Comparison of ENCODE assay signal across 10 mouse cellular contexts in the genomic region with DNA sequence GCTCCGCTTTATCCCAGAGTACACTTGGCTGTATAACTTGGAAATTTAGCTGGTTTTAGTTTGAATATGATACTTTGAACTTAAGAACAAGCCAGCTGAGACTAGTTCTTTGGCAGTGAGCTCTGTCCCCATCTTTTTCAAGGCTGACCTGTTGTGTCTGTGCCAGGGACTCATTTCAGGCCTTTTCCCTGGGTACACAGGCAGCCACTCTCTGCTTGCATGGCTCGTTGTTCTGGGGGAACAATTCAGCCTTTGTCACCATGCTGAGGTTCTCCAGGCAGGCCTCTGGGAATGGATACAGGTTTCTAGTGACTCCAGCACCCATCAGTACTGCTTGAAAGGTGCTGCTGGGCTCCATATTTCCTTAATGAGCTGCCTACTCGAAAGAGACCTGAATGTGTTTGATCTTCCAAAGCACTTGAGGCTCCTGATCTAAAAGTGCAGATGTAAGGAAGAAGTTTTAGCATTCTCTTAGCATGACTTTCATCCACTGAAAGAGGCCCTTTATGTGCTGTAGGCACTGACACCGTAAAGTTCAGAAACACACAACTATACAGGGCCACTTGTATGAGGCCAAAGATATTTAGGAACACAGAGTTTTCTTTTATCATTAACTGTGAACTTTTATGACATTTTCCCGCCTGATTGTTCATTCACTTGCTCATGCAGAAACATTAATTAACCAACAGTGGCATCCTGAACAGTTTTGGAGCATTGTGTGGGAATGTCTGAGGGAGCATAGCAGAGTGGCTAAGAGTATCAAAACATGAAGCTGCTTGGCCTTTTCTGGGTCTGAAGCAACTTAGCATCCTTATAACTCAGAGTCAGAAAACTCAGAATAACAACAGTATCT.
DNase-seq lines count a peak whose midpoint lies in the region; ATAC-seq and TF ChIP-seq lines count a peak whose summit lies in the region.
"Had no signal": no experiment of that assay in that cellular context is flagged by ENCODE, and none has a peak within 500 bp of the region (broad histone marks: within the 10 kb centered on the region; RNA-seq: fewer than 3 reads in every experiment).

No protein-coding gene starts in this region.

- no peak for ATAC-seq in hindbrain, embryonic 12.5 days (ENCODE audit: low FRiP score)
- no peak for ATAC-seq in neural tube, embryonic 15.5 days (ENCODE audit: low FRiP score)

- H3K9ac ChIP-seq in hindbrain, embryonic 12.5 days = no peak overlapping the region
- no peak overlapping the region for H3K9ac ChIP-seq in neural tube, embryonic 15.5 days (replicated peaks)
- H3K9ac ChIP-seq: embryonic facial prominence, embryonic 12.5 days had no signal

- no peaks in the 10 kb centered on the region for H3K36me3 ChIP-seq in hindbrain, embryonic 10.5 days
- H3K36me3 ChIP-seq in hindbrain, embryonic 12.5 days = no peaks in the 10 kb centered on the region
- no peaks in the 10 kb centered on the region for H3K36me3 ChIP-seq in neural tube, embryonic 15.5 days
- H3K36me3 ChIP-seq: embryonic facial prominence, embryonic 12.5 days; G1E had no signal

- intact Hi-C loops in left cerebral cortex, postnatal 36 days (cut with DNase I) = loop anchor here (5.0 kb wide), 1 partner anchor 75 kb away; no protein-coding TSS in a partner anchor

- 74% methylated on average over 5 of the region's 5 CpGs for WGBS in hindbrain, embryonic 10.5 days
- 68% methylated on average over 5 of the region's 5 CpGs for WGBS in hindbrain, embryonic 12.5 days
- WGBS in neural tube, embryonic 15.5 days = 60% methylated on average over 5 of the region's 5 CpGs

- no peak for TF ChIP-seq POLR2A in brain, embryonic 14.5 days (IDR thresholded peaks at IDR 0.05; ENCODE audit: borderline replicate concordance, extremely low read depth, insufficient read depth, insufficient read length, poor library complexity, severe bottlenecking)

- no peaks in the 10 kb centered on the region for H3K9me3 ChIP-seq in hindbrain, embryonic 10.5 days
- H3K9me3 ChIP-seq in hindbrain, embryonic 12.5 days (replicated peaks) = no peaks in the 10 kb centered on the region
- H3K9me3 ChIP-seq in neural tube, embryonic 15.5 days (replicated peaks) = no peaks in the 10 kb centered on the region
- H3K9me3 ChIP-seq: embryonic facial prominence, embryonic 12.5 days; G1E had no signal

- no peak overlapping the region for H3K4me3 ChIP-seq in hindbrain, embryonic 10.5 days
- H3K4me3 ChIP-seq in hindbrain, embryonic 12.5 days = no peak overlapping the region
- no peak overlapping the region for H3K4me3 ChIP-seq in neural tube, embryonic 15.5 days (replicated peaks)
- H3K4me3 ChIP-seq: embryonic facial prominence, embryonic 12.5 days had no signal

- no peaks in the 10 kb centered on the region for H3K4me1 ChIP-seq in hindbrain, embryonic 10.5 days (replicated peaks)
- no peaks in the 10 kb centered on the region for H3K4me1 ChIP-seq in hindbrain, embryonic 12.5 days
- no peaks in the 10 kb centered on the region for H3K4me1 ChIP-seq in neural tube, embryonic 15.5 days
- H3K4me1 ChIP-seq: embryonic facial prominence, embryonic 12.5 days had no signal

- TF ChIP-seq CTCF in brain, embryonic 14.5 days (IDR thresholded peaks at IDR 0.05; ENCODE audit: borderline replicate concordance, extremely low read depth, insufficient read depth, insufficient read length) = no peak

- peak; percentile 3 for DNase-seq in hindbrain, embryonic 10.5 days (ENCODE audit: low spot score)
- peak; percentile 77 for DNase-seq in brain, embryonic 14.5 days (ENCODE audit: low read depth)
- peak; percentile 68 for DNase-seq in kidney, adult 18-20 months
- peak; percentile 25 to 28 for DNase-seq in left cerebral cortex, postnatal 36 days (ENCODE audit: low spot score in 2 of 2)
- no peak for DNase-seq in yolk sac, embryonic 10.5 days (ENCODE audit: low spot score)
- no peak for DNase-seq in urinary bladder, postnatal 4 days (ENCODE audit: low spot score in 2 of 2)

- H3K27me3 ChIP-seq in hindbrain, embryonic 10.5 days (ENCODE audit: insufficient read depth, poor library complexity, severe bottlenecking) = no peaks in the 10 kb centered on the region
- H3K27me3 ChIP-seq in hindbrain, embryonic 12.5 days = no peaks in the 10 kb centered on the region
- no peaks in the 10 kb centered on the region for H3K27me3 ChIP-seq in neural tube, embryonic 15.5 days (replicated peaks)
- H3K27me3 ChIP-seq: embryonic facial prominence, embryonic 12.5 days had no signal

- no peak overlapping the region for H3K4me2 ChIP-seq in hindbrain, embryonic 12.5 days (replicated peaks)
- no peak overlapping the region for H3K4me2 ChIP-seq in neural tube, embryonic 15.5 days
- H3K4me2 ChIP-seq: embryonic facial prominence, embryonic 12.5 days had no signal

- H3K27ac ChIP-seq in hindbrain, embryonic 10.5 days = no peak overlapping the region
- H3K27ac ChIP-seq in hindbrain, embryonic 12.5 days = no peak overlapping the region
- no peak overlapping the region for H3K27ac ChIP-seq in neural tube, embryonic 15.5 days (replicated peaks)
- H3K27ac ChIP-seq: embryonic facial prominence, embryonic 12.5 days had no signal

Comparison
In these comparisons a context has a peak if more than half of its experiments do, and no peak if none do; other contexts are left out.
1. DNase-seq: peak in hindbrain, embryonic 10.5 days (single experiment), brain, embryonic 14.5 days (single experiment), kidney, adult 18-20 months (single experiment) and left cerebral cortex, postnatal 36 days (2 of 2); none in yolk sac, embryonic 10.5 days (single experiment) and urinary bladder, postnatal 4 days (0 of 2).